Mouse (Mus musculus) limb, embryonic 15.5 days (tissue): ENCODE data around the gene Sh3pxd2a. TPM values are rescaled to one million over a fixed set of nuclear protein-coding genes. Genes with fewer than 3 reads are reported as not detected.

Experiments
- ATAC-seq: fragments of 200-750 bp; cut with Nextera tagmentation; 2 replicates; pipeline ENCODE4 v1.8.0; 2017; ENCODE audit warnings: low read depth, moderate TSS enrichment; ENCODE audit not compliant: insufficient number of reproducible peaks, low FRiP score, low TSS enrichment
- H3K27ac ChIP-seq: fragments of 300-500 bp; sonication (generic); 2 replicates; pipeline ENCODE4 v1.5.1; 2015; ENCODE audit warnings: moderate library complexity, mild to moderate bottlenecking, inconsistent platforms
- H3K27me3 ChIP-seq: fragments of 300-500 bp; sonication (generic); 2 replicates; pipeline ENCODE4 v1.6.1; 2015; ENCODE audit warnings: inconsistent platforms
- H3K36me3 ChIP-seq: fragments of 300-500 bp; sonication (generic); 2 replicates; pipeline ENCODE4 v1.6.1; 2015; ENCODE audit warnings: inconsistent platforms
- H3K4me1 ChIP-seq: fragments of 300-500 bp; sonication (generic); 2 replicates; pipeline ENCODE4 v1.6.1; 2015; ENCODE audit warnings: inconsistent platforms
- H3K4me2 ChIP-seq: fragments of 300-500 bp; sonication (generic); 2 replicates; pipeline ENCODE4 v1.6.1; 2015; ENCODE audit warnings: mild to moderate bottlenecking, inconsistent platforms
- H3K4me3 ChIP-seq: fragments of 300-500 bp; sonication (generic); 2 replicates; pipeline ENCODE4 v1.5.1; 2015; ENCODE audit warnings: mild to moderate bottlenecking, inconsistent platforms
- H3K9ac ChIP-seq: fragments of 300-500 bp; sonication (generic); 2 replicates; pipeline ENCODE4 v1.6.1; 2015; ENCODE audit warnings: inconsistent platforms
- H3K9me3 ChIP-seq: fragments of 300-500 bp; sonication (generic); 2 replicates; pipeline ENCODE4 v1.6.1; 2016; ENCODE audit warnings: inconsistent platforms
- WGBS: fragments of 180-500 bp; shearing (Covaris S2); methylation state at CpG from one replicate; pipeline ENCODE4 v1.1.7; 2015; 5-methylcytosine and 5-hydroxymethylcytosine counted together
- polyA plus RNA-seq: library from polyadenylated mRNA; unstranded; fragments of >200 nt; fragmentation: Nextera tagmentation; extraction: Ambion mirVana; gene quantifications from 2 replicates; pipeline ENCODE4 v1.2.1, GENCODE M21; 2015

Gene Sh3pxd2a
- polyA plus RNA-seq = 12.2 and 12.4 TPM in 2 replicates

- peaks cover 37% of the 10 kb centered on the region for H3K4me1 ChIP-seq
- no peaks in the 10 kb centered on the region for H3K27me3 ChIP-seq
- peak within 1 kb of the TSS; percentile 94 for H3K9ac ChIP-seq
- H3K36me3 ChIP-seq = no peaks in the 10 kb centered on the region
- WGBS = under 1% methylated on average over 69 of the region's 70 CpGs
- H3K27ac ChIP-seq = peak within 1 kb of the TSS; percentile 91
- no peaks in the 10 kb centered on the region for H3K9me3 ChIP-seq
- ATAC-seq = peak; percentile 86
- peak within 1 kb of the TSS; percentile 80 for H3K4me3 ChIP-seq
- peak within 1 kb of the TSS; percentile 88 for H3K4me2 ChIP-seq
Observed at GRCm38 (mm10) chr19:47464304-47465241, at the start of gene Sh3pxd2a. Gene Sh3pxd2a, minus strand, starts transcription at chr19:47464401.

- Histone ChIP-seq H3K4me3 (no peak overlapping the region), H3K9ac (no peak overlapping the region), H3K27me3 (no peaks in the 10 kb centered on the region), H3K36me3 (peaks cover 52% of the 10 kb centered on the region), H3K4me1 (peaks cover 4% of the 10 kb centered on the region; the same call in 1 of the 2 replicates), H3K9me3 (no peaks in the 10 kb centered on the region), H3K27ac (no peak overlapping the region), H3K4me2 (no peak overlapping the region)
- 78% methylated on average over 4 of the region's 4 CpGs for WGBS
- ATAC-seq = no peak
Observed at GRCm38 (mm10) chr19:47513618-47513897, 49.4 kb upstream of the Sh3pxd2a start.

- peaks cover 52% of the 10 kb centered on the region for H3K36me3 ChIP-seq
- no peak overlapping the region for H3K27ac ChIP-seq
- H3K4me2 ChIP-seq = no peak overlapping the region
- 80% methylated on average over 21 of the region's 21 CpGs for WGBS
- no peak for ATAC-seq
- no peaks in the 10 kb centered on the region for H3K27me3 ChIP-seq
- no peaks in the 10 kb centered on the region for H3K9me3 ChIP-seq
- no peak overlapping the region for H3K9ac ChIP-seq
- peaks cover 8% of the 10 kb centered on the region; the same call in 1 of the 2 replicates for H3K4me1 ChIP-seq
- H3K4me3 ChIP-seq = no peak overlapping the region
Observed at GRCm38 (mm10) chr19:47512794-47513617, 48.8 kb upstream of the Sh3pxd2a start.

GRCm38 (mm10) chr19:47511958-47512357, 47.8 kb upstream of the Sh3pxd2a start:
- WGBS = 67% methylated on average over 6 of the region's 6 CpGs
- ATAC-seq = no peak
- no peak overlapping the region for H3K27ac ChIP-seq

GRCm38 (mm10) chr19:47511294-47511675, 47.1 kb upstream of the Sh3pxd2a start:
- no peaks in the 10 kb centered on the region for H3K9me3 ChIP-seq
- H3K27ac ChIP-seq = peak overlapping the region; percentile 47
- no peak overlapping the region for H3K9ac ChIP-seq
- H3K36me3 ChIP-seq = peaks cover 45% of the 10 kb centered on the region
- H3K4me1 ChIP-seq = peaks cover 16% of the 10 kb centered on the region
- 69% methylated on average over 7 of the region's 7 CpGs for WGBS
- no peaks in the 10 kb centered on the region for H3K27me3 ChIP-seq
- ATAC-seq = no peak
- H3K4me2 ChIP-seq = no peak overlapping the region
- no peak overlapping the region for H3K4me3 ChIP-seq

More at GRCm38 (mm10) chr19:47511958-47512357, 47.8 kb upstream of the Sh3pxd2a start:
- Histone ChIP-seq H3K4me2 (no peak overlapping the region), H3K4me3 (no peak overlapping the region), H3K9ac (no peak overlapping the region), H3K4me1 (peaks cover 16% of the 10 kb centered on the region), H3K36me3 (peaks cover 47% of the 10 kb centered on the region), H3K9me3 (no peaks in the 10 kb centered on the region), H3K27me3 (no peaks in the 10 kb centered on the region)

GRCm38 (mm10) chr19:47510473-47511293, 46.5 kb upstream of the Sh3pxd2a start:
- ATAC-seq = no peak
- peaks cover 16% of the 10 kb centered on the region for H3K4me1 ChIP-seq
- H3K27me3 ChIP-seq = no peaks in the 10 kb centered on the region
- no peak overlapping the region for H3K4me3 ChIP-seq
- no peak overlapping the region for H3K9ac ChIP-seq
- peaks cover 42% of the 10 kb centered on the region for H3K36me3 ChIP-seq
- WGBS = 56% methylated on average over 25 of the region's 25 CpGs
- no peak overlapping the region for H3K4me2 ChIP-seq
- H3K27ac ChIP-seq = peak overlapping the region; percentile 73
- no peaks in the 10 kb centered on the region for H3K9me3 ChIP-seq

GRCm38 (mm10) chr19:47510135-47510472, 45.9 kb upstream of the Sh3pxd2a start:
- no peak overlapping the region for H3K4me3 ChIP-seq
- H3K36me3 ChIP-seq = peaks cover 42% of the 10 kb centered on the region
- no peak overlapping the region for H3K9ac ChIP-seq
- H3K27ac ChIP-seq = peak overlapping the region; percentile 73
- H3K9me3 ChIP-seq = no peaks in the 10 kb centered on the region
- H3K4me2 ChIP-seq = no peak overlapping the region
- H3K27me3 ChIP-seq = no peaks in the 10 kb centered on the region
- ATAC-seq = no peak
- WGBS = 76% methylated on average over 7 of the region's 7 CpGs
- H3K4me1 ChIP-seq = peaks cover 16% of the 10 kb centered on the region

- Histone ChIP-seq H3K4me1 (peaks cover 16% of the 10 kb centered on the region), H3K9me3 (no peaks in the 10 kb centered on the region), H3K27me3 (no peaks in the 10 kb centered on the region), H3K9ac (no peak overlapping the region), H3K36me3 (peaks cover 33% of the 10 kb centered on the region), H3K4me3 (no peak overlapping the region), H3K27ac (peak overlapping the region; percentile 57), H3K4me2 (no peak overlapping the region)
- 60% methylated on average over 5 of the region's 5 CpGs for WGBS
- 0 out of 2 replicates have a peak, but pooled peaks have one; percentile 7 for ATAC-seq
Observed at GRCm38 (mm10) chr19:47508771-47509281, 44.6 kb upstream of the Sh3pxd2a start.

- H3K9me3 ChIP-seq = no peaks in the 10 kb centered on the region
- peaks cover 16% of the 10 kb centered on the region for H3K4me1 ChIP-seq
- peaks cover 30% of the 10 kb centered on the region for H3K36me3 ChIP-seq
- no peaks in the 10 kb centered on the region for H3K27me3 ChIP-seq
- no peak for ATAC-seq
- no peak overlapping the region for H3K4me3 ChIP-seq
- H3K27ac ChIP-seq = peak overlapping the region; percentile 62
- no peak overlapping the region for H3K4me2 ChIP-seq
- 70% methylated on average over 3 of the region's 3 CpGs for WGBS
- H3K9ac ChIP-seq = no peak overlapping the region
Observed at GRCm38 (mm10) chr19:47508191-47508590, 44.0 kb upstream of the Sh3pxd2a start.

GRCm38 (mm10) chr19:47507128-47508121, 43.2 kb upstream of the Sh3pxd2a start:
- H3K27me3 ChIP-seq = no peaks in the 10 kb centered on the region
- H3K4me2 ChIP-seq = no peak overlapping the region
- H3K4me3 ChIP-seq = no peak overlapping the region
- H3K36me3 ChIP-seq = peaks cover 28% of the 10 kb centered on the region
- 58% methylated on average over 27 of the region's 27 CpGs for WGBS
- ATAC-seq = no peak
- peaks cover 16% of the 10 kb centered on the region for H3K4me1 ChIP-seq
- no peaks in the 10 kb centered on the region for H3K9me3 ChIP-seq
- H3K27ac ChIP-seq = peak overlapping the region; percentile 62
- H3K9ac ChIP-seq = no peak overlapping the region
